Mouse (Mus musculus) liver, postnatal 0 days (tissue): ENCODE measurements at regions not wholly inside any gene's neighbourhood (a gene's known extent, or its start where the extent isn't known, plus 50 kb on each side); places are given as distances from the start of the nearest gene placed in this dataset.

ENCODE experiments used
- CTCF ChIP-seq: sonication (generic); IDR thresholded peaks from 2 replicates; pipeline ENCODE4 v1.5.1; 2016; ENCODE audit warnings: antibody characterized with exemption, low read depth
- EP300 ChIP-seq: IDR thresholded peaks from 2 replicates; pipeline ENCODE4 v1.6.1; 2016; ENCODE audit warnings: antibody characterized with exemption, low read depth, mild to moderate bottlenecking

DNA sequence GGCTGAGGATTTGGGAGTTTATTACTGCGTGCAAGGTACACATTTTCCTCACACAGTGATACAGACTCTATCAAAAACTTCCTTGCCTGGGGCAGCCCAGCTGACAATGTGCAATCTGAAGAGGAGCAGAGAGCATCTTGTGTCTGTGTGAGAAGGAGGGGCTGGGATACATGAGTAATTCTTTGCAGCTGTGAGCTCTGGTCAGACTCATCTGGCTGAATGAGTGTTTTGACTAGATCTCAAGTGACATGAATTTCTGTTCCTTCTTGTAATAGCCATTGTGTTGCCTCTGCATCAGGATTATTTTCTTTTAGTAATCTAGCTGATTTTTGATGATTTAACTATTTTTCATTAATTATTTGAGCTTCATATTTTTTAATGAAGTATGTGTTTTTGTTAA is 190.0 kb upstream of the Tacstd2 start:
- no peak for TF ChIP-seq CTCF
- TF ChIP-seq EP300 = no peak
